In genomic region chr2:74663291-74663925, GRCm38 (mm10) we compare ENCODE assay signal across 10 mouse cellular contexts. TPM values are rescaled to one million over a fixed set of nuclear protein-coding genes. Genes with fewer than 3 reads are reported as not detected.
DNase-seq lines count a peak whose midpoint lies in the region; ATAC-seq and TF ChIP-seq lines count a peak whose summit lies in the region.
"Had no signal": no experiment of that assay in that cellular context is flagged by ENCODE, and none has a peak within 500 bp of the region (broad histone marks: within the 10 kb centered on the region; RNA-seq: fewer than 3 reads in every experiment).

No protein-coding gene starts in this region.

- 4% methylated on average over 18 of the region's 18 CpGs for WGBS in heart, embryonic 10.5 days
- WGBS in lung, adult 2 months, result 5% methylated on average over 18 of the region's 18 CpGs

- peaks cover 100% of the 10 kb centered on the region for H3K27me3 ChIP-seq in heart, embryonic 10.5 days (ENCODE audit: insufficient read depth, poor library complexity, severe bottlenecking)
- peaks cover 71% of the 10 kb centered on the region for H3K27me3 ChIP-seq in Patski

- TF ChIP-seq POLR2A in lung, adult 2 months (IDR thresholded peaks at IDR 0.05; ENCODE audit: borderline replicate concordance, extremely low read depth, low read depth, low read length), result no peak

- peak; percentile 78 for ATAC-seq in Patski
- peak; percentile 57 to 65; a peak in 3 of 4 replicates for ATAC-seq in hematopoietic stem cell, adult 5-6 weeks (replicated peaks in 1 of 2; ENCODE audit: insufficient read depth in 1 of 2, low FRiP score in 2 of 2, low TSS enrichment in 1 of 2, low read depth in 1 of 2, poor library complexity in 2 of 2, severe bottlenecking in 2 of 2)

- in situ Hi-C loops in Patski (cut with MboI; ENCODE audit: low pct_unique_long_range_greater_than_20kb), result loop anchor here (5.0 to 25.0 kb wide), 5 partner anchors 366 to 1101 kb away; partner anchors contain the start of gene Chn1

- H3K4me3 ChIP-seq in heart, embryonic 10.5 days, result no peak overlapping the region
- no peak overlapping the region for H3K4me3 ChIP-seq in lung, adult 2 months (replicated peaks; ENCODE audit: extremely low read depth, low read depth, low read length)
- H3K4me3 ChIP-seq: neural tube, embryonic 12.5 days had no signal

- intact Hi-C loops in heart, postnatal 36 days (cut with DNase I), result loop anchor here (5.0 kb wide), 1 partner anchor 86 kb away; the partner anchor contains the start of gene Lnpk

- peak; percentile 87 for TF ChIP-seq CTCF in Patski (IDR thresholded peaks at IDR 0.05)
- peak; percentile 70 for TF ChIP-seq CTCF in lung, adult 2 months (IDR thresholded peaks at IDR 0.05; ENCODE audit: insufficient read depth, low read length)

- peak; percentile 74 for DNase-seq in heart, embryonic 10.5 days (ENCODE audit: low spot score)
- DNase-seq in heart, postnatal 36 days, result no peak
- DNase-seq in 3134 (ENCODE audit: extremely low read depth, insufficient read length, low spot score) (peak; percentile 40), Patski (ENCODE audit: low read depth, low spot score) (no peak)
- no peak for DNase-seq in lung, adult 2 months
- DNase-seq in right cerebral cortex, postnatal 25 days, result peak; percentile 62
- DNase-seq in urinary bladder, postnatal 10 days (ENCODE audit: low spot score), result no peak

- CTCF ChIA-PET in Patski (lab: Charles Lee), result interaction anchor here (0.6 to 1.4 kb wide), 3 partner anchors 9 to 698 kb away, joined by 3 read pairs; no protein-coding TSS in a partner anchor

- H3K27ac ChIP-seq in heart, embryonic 10.5 days, result no peak overlapping the region
- H3K27ac ChIP-seq: neural tube, embryonic 12.5 days had no signal

- no peaks in the 10 kb centered on the region for H3K9me3 ChIP-seq in heart, embryonic 10.5 days
- H3K9me3 ChIP-seq: neural tube, embryonic 12.5 days had no signal

- no peaks in the 10 kb centered on the region for H3K36me3 ChIP-seq in heart, embryonic 10.5 days
- H3K36me3 ChIP-seq: neural tube, embryonic 12.5 days had no signal

- H3K4me1 ChIP-seq in heart, embryonic 10.5 days, result peaks cover 17% of the 10 kb centered on the region
- H3K4me1 ChIP-seq in lung, adult 2 months (ENCODE audit: control insufficient read depth, insufficient read depth, low read length), result no peaks in the 10 kb centered on the region; the same call in 1 of the 2 replicates

- POLR2A ChIA-PET in Patski (lab: Charles Lee), result no interaction called here

RNA-seq across cellular contexts. Expression of gene Evx2, which starts 4.1 kb away (rescaled TPM):
- polyA plus RNA-seq in heart, embryonic 10.5 days (2016; fragmentation: Nextera tagmentation; extraction: Ambion mirVana), result not detected in 2 replicates
- total RNA-seq in heart, postnatal 36 days (2021), result not detected
- not detected for polyA plus RNA-seq in Patski (2021)
- not detected in 2 replicates for total RNA-seq in hematopoietic stem cell, adult 5-6 weeks (2017)
- polyA plus RNA-seq in lung, adult 2 months (2012; rRNA removed), result not detected in 2 replicates
- polyA plus RNA-seq: heart, embryonic 16.5 days had no signal

RNA-seq across cellular contexts. Expression of gene Hoxd13, which starts 4.7 kb away (rescaled TPM):
- polyA plus RNA-seq in heart, embryonic 10.5 days (2016; fragmentation: Nextera tagmentation; extraction: Ambion mirVana), result 0.40 TPM in 1 of 2 replicates, not detected in the other
- total RNA-seq in heart, postnatal 36 days (2021), result not detected
- polyA plus RNA-seq in Patski (2021), result not detected
- not detected in 2 replicates for total RNA-seq in hematopoietic stem cell, adult 5-6 weeks (2017)
- polyA plus RNA-seq in lung, adult 2 months (2012; rRNA removed), result 0.04 and 0.15 TPM in 2 replicates
- polyA plus RNA-seq: heart, embryonic 16.5 days had no signal

RNA-seq across cellular contexts. Expression of gene Hoxd12, which starts 11.4 kb away (rescaled TPM):
- 1.1 TPM in 1 of 2 replicates, not detected in the other for polyA plus RNA-seq in heart, embryonic 10.5 days (2016; fragmentation: Nextera tagmentation; extraction: Ambion mirVana)
- total RNA-seq in heart, postnatal 36 days (2021), result not detected
- not detected for polyA plus RNA-seq in Patski (2021)
- total RNA-seq in hematopoietic stem cell, adult 5-6 weeks (2017), result not detected in 2 replicates
- polyA plus RNA-seq in lung, adult 2 months (2012; rRNA removed), result not detected in 2 replicates
- polyA plus RNA-seq: heart, embryonic 16.5 days had no signal

RNA-seq across cellular contexts. Expression of gene Hoxd11, which starts 15.9 kb away (rescaled TPM):
- 0.07 and 2.1 TPM in 2 replicates for polyA plus RNA-seq in heart, embryonic 10.5 days (2016; fragmentation: Nextera tagmentation; extraction: Ambion mirVana)
- not detected for total RNA-seq in heart, postnatal 36 days (2021)
- not detected for polyA plus RNA-seq in Patski (2021)
- not detected in 2 replicates for total RNA-seq in hematopoietic stem cell, adult 5-6 weeks (2017)
- polyA plus RNA-seq in lung, adult 2 months (2012; rRNA removed), result 0.24 TPM in 1 of 2 replicates, not detected in the other
- polyA plus RNA-seq: heart, embryonic 16.5 days had no signal

RNA-seq across cellular contexts. Expression of gene Hoxd10, which starts 28.3 kb away (rescaled TPM):
- 2.3 TPM in 1 of 2 replicates, not detected in the other for polyA plus RNA-seq in heart, embryonic 10.5 days (2016; fragmentation: Nextera tagmentation; extraction: Ambion mirVana)
- total RNA-seq in heart, postnatal 36 days (2021), result under 1 TPM in 1 of 2 experiments, not detected in 1; 0.22 TPM
- polyA plus RNA-seq in Patski (2021), result 0.13 TPM
- not detected in 2 replicates for total RNA-seq in hematopoietic stem cell, adult 5-6 weeks (2017)
- not detected in 2 replicates for polyA plus RNA-seq in lung, adult 2 months (2012; rRNA removed)
- polyA plus RNA-seq: heart, embryonic 16.5 days had no signal

Comparison
In these comparisons a context has a peak if more than half of its experiments do, and no peak if none do; other contexts are left out.
1. DNase-seq: peak in heart, embryonic 10.5 days (single experiment), 3134 (single experiment) and right cerebral cortex, postnatal 25 days (single experiment); none in heart, postnatal 36 days (0 of 2), Patski (single experiment), lung, adult 2 months (single experiment) and urinary bladder, postnatal 10 days (single experiment).